Mouse (Mus musculus): Measurements from ENCODE around the gene Klhl18. TPM values are rescaled to one million over a fixed set of nuclear protein-coding genes. Genes with fewer than 3 reads are reported as not detected.
A peak's percentile ranks its signal among the peaks of the same experiment; 100 is the strongest.

Klhl18 gene
- polyA plus RNA-seq, 1 experiment from 2014 or later = 1.9 TPM

GRCm38 (mm10) chr9:110460884-110461815, 15.3 kb downstream of the Klhl18 start:
- peak overlapping the region; percentile 16; the same call in 1 of the 2 replicates for H3K27ac ChIP-seq
- H3K4me1 ChIP-seq (replicated peaks) = peaks cover 48% of the 10 kb centered on the region
- H3K9ac ChIP-seq = no peak overlapping the region
- 0 out of 2 replicates have a peak overlapping the region, but pooled peaks have one; percentile 14 for H3K4me2 ChIP-seq
- ATAC-seq (ENCODE audit: low read depth) (peak; percentile 25), DNase-seq (no peak)
- 32% methylated on average over 18 of the region's 18 CpGs for WGBS (ENCODE audit: insufficient replicate concordance)
- no peaks in the 10 kb centered on the region for H3K27me3 ChIP-seq
- no peaks in the 10 kb centered on the region for H3K9me3 ChIP-seq (replicated peaks)
- H3K36me3 ChIP-seq = no peaks in the 10 kb centered on the region
- no peak overlapping the region for H3K4me3 ChIP-seq (replicated peaks)

- H3K4me2 ChIP-seq = no peak overlapping the region
- H3K4me1 ChIP-seq (replicated peaks) = peaks cover 46% of the 10 kb centered on the region
- DNase-seq = no peak
- no peak overlapping the region for H3K9ac ChIP-seq
- no peaks in the 10 kb centered on the region for H3K36me3 ChIP-seq
- no peaks in the 10 kb centered on the region for H3K9me3 ChIP-seq (replicated peaks)
- ATAC-seq (ENCODE audit: low read depth) = peak; percentile 40
- no peak overlapping the region for H3K4me3 ChIP-seq (replicated peaks)
- peak overlapping the region; percentile 72 for H3K27ac ChIP-seq
- 11% methylated on average over 2 of the region's 2 CpGs for WGBS (ENCODE audit: insufficient replicate concordance)
- H3K27me3 ChIP-seq = no peaks in the 10 kb centered on the region
Measured at GRCm38 (mm10) chr9:110459145-110459727, 17.3 kb downstream of the Klhl18 start.

GRCm38 (mm10) chr9:110457926-110458325, 18.6 kb downstream of the Klhl18 start:
- no peaks in the 10 kb centered on the region for H3K36me3 ChIP-seq
- ATAC-seq (ENCODE audit: low read depth) (no peak), DNase-seq (no peak)
- no peaks in the 10 kb centered on the region for H3K9me3 ChIP-seq (replicated peaks)
- WGBS (ENCODE audit: insufficient replicate concordance) = 73% methylated on average over 3 of the region's 3 CpGs
- no peak overlapping the region for H3K4me2 ChIP-seq
- no peak overlapping the region; the same call in 1 of the 2 replicates for H3K27ac ChIP-seq
- H3K9ac ChIP-seq = no peak overlapping the region
- no peaks in the 10 kb centered on the region for H3K27me3 ChIP-seq
- peaks cover 36% of the 10 kb centered on the region for H3K4me1 ChIP-seq (replicated peaks)
- no peak overlapping the region for H3K4me3 ChIP-seq (replicated peaks)

- no peak overlapping the region for H3K9ac ChIP-seq
- H3K9me3 ChIP-seq (replicated peaks) = no peaks in the 10 kb centered on the region
- no peaks in the 10 kb centered on the region for H3K36me3 ChIP-seq
- H3K4me2 ChIP-seq = no peak overlapping the region
- H3K4me3 ChIP-seq (replicated peaks) = no peak overlapping the region
- no peak overlapping the region for H3K27ac ChIP-seq
- WGBS (ENCODE audit: insufficient replicate concordance) = 35% methylated on average over 3 of the region's 3 CpGs
- peaks cover 3% of the 10 kb centered on the region; the same call in 1 of the 2 replicates for H3K4me1 ChIP-seq (replicated peaks)
- no peak for ATAC-seq (ENCODE audit: low read depth)
- DNase-seq = no peak
- H3K27me3 ChIP-seq = no peaks in the 10 kb centered on the region
Measured at GRCm38 (mm10) chr9:110452523-110452922, 24.0 kb downstream of the Klhl18 start.

GRCm38 (mm10) chr9:110448857-110449617, 27.5 kb downstream of the Klhl18 start:
- DNase-seq (peak; percentile 65), ATAC-seq (ENCODE audit: low read depth) (peak; percentile 69)
- Histone ChIP-seq H3K9me3 (replicated peaks) (no peaks in the 10 kb centered on the region), H3K4me1 (replicated peaks) (peaks cover 3% of the 10 kb centered on the region; the same call in 1 of the 2 replicates), H3K36me3 (0 out of 2 replicates have a peak, but pooled peaks cover 3% of the 10 kb centered on the region), H3K4me3 (replicated peaks) (no peak overlapping the region), H3K4me2 (no peak overlapping the region), H3K27ac (no peak overlapping the region), H3K27me3 (no peaks in the 10 kb centered on the region), H3K9ac (no peak overlapping the region)
- WGBS (ENCODE audit: insufficient replicate concordance) = 20% methylated on average over 11 of the region's 11 CpGs

- 0 out of 2 replicates have a peak, but pooled peaks cover 3% of the 10 kb centered on the region for H3K36me3 ChIP-seq
- no peak for ATAC-seq (ENCODE audit: low read depth)
- peaks cover 3% of the 10 kb centered on the region; the same call in 1 of the 2 replicates for H3K4me1 ChIP-seq (replicated peaks)
- H3K4me2 ChIP-seq = no peak overlapping the region
- H3K4me3 ChIP-seq (replicated peaks) = no peak overlapping the region
- no peak overlapping the region for H3K27ac ChIP-seq
- DNase-seq = no peak
- WGBS (ENCODE audit: insufficient replicate concordance) = 68% methylated on average over 15 of the region's 15 CpGs
- no peaks in the 10 kb centered on the region for H3K9me3 ChIP-seq (replicated peaks)
- H3K27me3 ChIP-seq = no peaks in the 10 kb centered on the region
- no peak overlapping the region for H3K9ac ChIP-seq
Measured at GRCm38 (mm10) chr9:110448356-110448755, 28.1 kb downstream of the Klhl18 start.

- Histone ChIP-seq H3K9me3 (replicated peaks) (no peaks in the 10 kb centered on the region), H3K4me1 (replicated peaks) (peaks cover 14% of the 10 kb centered on the region), H3K9ac (no peak overlapping the region), H3K36me3 (peaks cover 4% of the 10 kb centered on the region), H3K4me3 (replicated peaks) (no peak overlapping the region), H3K4me2 (no peak overlapping the region), H3K27me3 (no peaks in the 10 kb centered on the region), H3K27ac (0 out of 2 replicates have a peak overlapping the region, but pooled peaks have one; percentile 4)
- DNase-seq (no peak), ATAC-seq (ENCODE audit: low read depth) (peak; percentile 58; the same call in 1 of the 2 replicates)
- WGBS (ENCODE audit: insufficient replicate concordance) = 39% methylated on average over 6 of the region's 6 CpGs
Measured at GRCm38 (mm10) chr9:110440559-110440958, 35.9 kb downstream of the Klhl18 start.

- H3K4me2 ChIP-seq = no peak overlapping the region
- H3K9ac ChIP-seq = no peak overlapping the region
- no peak overlapping the region for H3K27ac ChIP-seq
- DNase-seq = no peak
- peaks cover 14% of the 10 kb centered on the region for H3K4me1 ChIP-seq (replicated peaks)
- peaks cover 7% of the 10 kb centered on the region for H3K36me3 ChIP-seq
- no peak overlapping the region for H3K4me3 ChIP-seq (replicated peaks)
- WGBS (ENCODE audit: insufficient replicate concordance) = 24% methylated on average over 3 of the region's 5 CpGs
- 0 out of 2 replicates have a peak, but pooled peaks have one; percentile 34 for ATAC-seq (ENCODE audit: low read depth)
- no peaks in the 10 kb centered on the region for H3K9me3 ChIP-seq (replicated peaks)
- no peaks in the 10 kb centered on the region for H3K27me3 ChIP-seq
Measured at GRCm38 (mm10) chr9:110440049-110440448, 36.4 kb downstream of the Klhl18 start.

- Histone ChIP-seq H3K4me3 (replicated peaks) (no peak overlapping the region), H3K27ac (no peak overlapping the region), H3K9ac (no peak overlapping the region), H3K4me1 (replicated peaks) (peaks cover 14% of the 10 kb centered on the region), H3K27me3 (no peaks in the 10 kb centered on the region), H3K36me3 (peaks cover 7% of the 10 kb centered on the region), H3K4me2 (no peak overlapping the region), H3K9me3 (replicated peaks) (no peaks in the 10 kb centered on the region)
- ATAC-seq (ENCODE audit: low read depth) (no peak), DNase-seq (no peak)
- 89% methylated on average over 11 of the region's 11 CpGs for WGBS (ENCODE audit: insufficient replicate concordance)
Measured at GRCm38 (mm10) chr9:110436041-110436440, 40.5 kb downstream of the Klhl18 start.

GRCm38 (mm10) chr9:110433045-110433444, 43.4 kb downstream of the Klhl18 start:
- H3K36me3 ChIP-seq = peaks cover 17% of the 10 kb centered on the region
- no peak overlapping the region for H3K9ac ChIP-seq
- ATAC-seq (ENCODE audit: low read depth) (no peak), DNase-seq (no peak)
- no peaks in the 10 kb centered on the region for H3K9me3 ChIP-seq (replicated peaks)
- no peaks in the 10 kb centered on the region for H3K27me3 ChIP-seq
- no peak overlapping the region for H3K27ac ChIP-seq
- no peak overlapping the region for H3K4me3 ChIP-seq (replicated peaks)
- H3K4me2 ChIP-seq = no peak overlapping the region
- 73% methylated on average over 2 of the region's 2 CpGs for WGBS (ENCODE audit: insufficient replicate concordance)
- no peaks in the 10 kb centered on the region for H3K4me1 ChIP-seq (replicated peaks)

- 67% methylated on average over 8 of the region's 8 CpGs for WGBS (ENCODE audit: insufficient replicate concordance)
- DNase-seq (no peak), ATAC-seq (ENCODE audit: low read depth) (no peak)
- H3K9ac ChIP-seq = no peak overlapping the region
- no peaks in the 10 kb centered on the region for H3K4me1 ChIP-seq (replicated peaks)
- no peak overlapping the region for H3K27ac ChIP-seq
- no peaks in the 10 kb centered on the region for H3K27me3 ChIP-seq
- H3K9me3 ChIP-seq (replicated peaks) = no peaks in the 10 kb centered on the region
- no peak overlapping the region for H3K4me3 ChIP-seq (replicated peaks)
- no peak overlapping the region for H3K4me2 ChIP-seq
- H3K36me3 ChIP-seq = peaks cover 19% of the 10 kb centered on the region
Measured at GRCm38 (mm10) chr9:110431241-110431640, 45.3 kb downstream of the Klhl18 start.
